Mouse (Mus musculus) cerebellum, adult (tissue): ENCODE data around the gene Gpd1.
"Not testable (repeated sequence)": the region's sequence is repeated elsewhere in the genome, so short reads cannot be mapped to it uniquely, and the experiment has no call there.

Source experiments
- ATAC-seq: cut with Nextera tagmentation; 2 replicates; pipeline ENCODE4 v1.9.2; 2017; ENCODE audit warnings: mild to moderate bottlenecking, moderate library complexity, mixed read lengths; ENCODE audit not compliant: insufficient number of reproducible peaks, low FRiP score, low TSS enrichment

Gpd1 gene

GRCm38 (mm10) chr15:99700219-99701106, 16.9 kb upstream of the Gpd1 start:
- ATAC-seq: no peak

GRCm38 (mm10) chr15:99701640-99701998, 15.7 kb upstream of the Gpd1 start:
- ATAC-seq: not testable (repeated sequence)

- ATAC-seq: peak; percentile 74
Measured at GRCm38 (mm10) chr15:99701999-99702900, 15.1 kb upstream of the Gpd1 start, which contains the start of gene Smarcd1. Gene Smarcd1, plus strand, starts transcription at chr15:99702129.

GRCm38 (mm10) chr15:99703104-99703503, 14.2 kb upstream of the Gpd1 start:
- no peak for ATAC-seq

GRCm38 (mm10) chr15:99703676-99704040, 13.7 kb upstream of the Gpd1 start:
- ATAC-seq: no peak

GRCm38 (mm10) chr15:99704041-99704681, 13.2 kb upstream of the Gpd1 start:
- ATAC-seq: no peak

- no peak for ATAC-seq
Measured at GRCm38 (mm10) chr15:99704881-99705280, 12.4 kb upstream of the Gpd1 start.

- ATAC-seq: no peak
Measured at GRCm38 (mm10) chr15:99705440-99706048, 11.8 kb upstream of the Gpd1 start, which contains the start of gene Gm17349. Gene Gm17349, minus strand, starts transcription at chr15:99705490.

GRCm38 (mm10) chr15:99708176-99708575, 9.1 kb upstream of the Gpd1 start:
- ATAC-seq: no peak

- ATAC-seq: no peak
Measured at GRCm38 (mm10) chr15:99710221-99711190, 6.8 kb upstream of the Gpd1 start.

GRCm38 (mm10) chr15:99711491-99711890, 5.8 kb upstream of the Gpd1 start:
- no peak for ATAC-seq

GRCm38 (mm10) chr15:99712666-99713559, 4.4 kb upstream of the Gpd1 start:
- ATAC-seq: no peak

GRCm38 (mm10) chr15:99713569-99713968, 3.7 kb upstream of the Gpd1 start:
- no peak for ATAC-seq

GRCm38 (mm10) chr15:99714206-99714605, 3.1 kb upstream of the Gpd1 start:
- ATAC-seq: no peak

- ATAC-seq: peak; percentile 29; the same call in 1 of the 2 replicates
Measured at GRCm38 (mm10) chr15:99714858-99715257, 2.5 kb upstream of the Gpd1 start.

GRCm38 (mm10) chr15:99715361-99715865, 1.9 kb upstream of the Gpd1 start:
- ATAC-seq: no peak

- no peak for ATAC-seq
Measured at GRCm38 (mm10) chr15:99715982-99716746, 1.2 kb upstream of the Gpd1 start.
